Mouse (Mus musculus): ENCODE results near the gene Tmem97.
"Not testable (repeated sequence)": the region's sequence is repeated elsewhere in the genome, so short reads cannot be mapped to it uniquely, and the experiment has no call there.

DNA sequence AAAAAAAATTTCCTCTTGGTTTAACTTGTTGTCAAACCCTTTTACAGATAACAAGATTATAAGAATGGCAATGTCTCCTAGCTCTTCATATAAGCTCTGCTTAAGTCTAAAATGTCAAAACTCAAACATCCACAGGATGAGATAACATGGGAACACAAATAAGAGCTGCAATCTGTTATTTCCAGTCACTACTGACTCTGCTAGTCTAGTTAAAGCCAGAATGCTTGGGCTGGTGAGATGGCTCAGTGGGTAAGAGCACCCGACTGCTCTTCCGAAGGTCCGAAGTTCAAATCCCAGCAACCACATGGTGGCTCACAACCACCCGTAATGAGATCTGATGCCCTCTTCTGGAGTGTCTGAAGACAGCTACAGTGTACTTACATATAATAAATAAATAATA is 23.5 kb upstream of the Tmem97 start:
- not testable (repeated sequence) for TF ChIP-seq CTCF (IDR thresholded peaks at IDR 0.05; ENCODE audit: control insufficient read depth, insufficient read depth, low read length); POLR2A (IDR thresholded peaks at IDR 0.05; ENCODE audit: borderline replicate concordance, control insufficient read depth, low read depth, low read length)
